Mouse (Mus musculus): ENCODE data around the gene Arpc2. TPM values are rescaled to one million over a fixed set of nuclear protein-coding genes. Genes with fewer than 3 reads are reported as not detected.
A peak's percentile ranks its signal among the peaks of the same experiment; 100 is the strongest.

Arpc2 gene
- polyA plus RNA-seq, 1 experiment from 2014 or later: 316 TPM

- no peak overlapping the region for H3K4me2 ChIP-seq
- no peaks in the 10 kb centered on the region for H3K36me3 ChIP-seq (ENCODE audit: control insufficient read depth, insufficient read depth, low read length)
- ATAC-seq (ENCODE audit: low FRiP score) (no peak), DNase-seq (ENCODE audit: low spot score, missing footprints) (no peak)
- no CpG with 5 or more reads among the region's 1 CpGs for WGBS
- no peaks in the 10 kb centered on the region for H3K27me3 ChIP-seq (ENCODE audit: control insufficient read depth, insufficient read depth, low read length)
- no peak overlapping the region for H3K27ac ChIP-seq (ENCODE audit: low read depth, low read length)
- H3K4me1 ChIP-seq (ENCODE audit: control insufficient read depth, insufficient read depth, low read length): no peaks in the 10 kb centered on the region
- H3K9me3 ChIP-seq (ENCODE audit: control insufficient read depth, low read length): no peaks in the 10 kb centered on the region
- no peak overlapping the region for H3K4me3 ChIP-seq (ENCODE audit: low read depth, low read length)
- no peak overlapping the region for H3K9ac ChIP-seq (ENCODE audit: low read length)
Measured at GRCm38 (mm10) chr1:74230992-74231391, 4.9 kb upstream of the Arpc2 start.

GRCm38 (mm10) chr1:74236590-74237317, 870 bp downstream of the Arpc2 start:
- peak; percentile 91 for DNase-seq (ENCODE audit: low spot score, missing footprints)
- no peaks in the 10 kb centered on the region for H3K27me3 ChIP-seq (ENCODE audit: control insufficient read depth, insufficient read depth, low read length)
- peak overlapping the region; percentile 98 for H3K4me3 ChIP-seq (ENCODE audit: low read depth, low read length)
- under 1% methylated on average over 44 of the region's 57 CpGs for WGBS
- peak overlapping the region; percentile 59 for H3K4me2 ChIP-seq
- H3K9me3 ChIP-seq (ENCODE audit: control insufficient read depth, low read length): no peaks in the 10 kb centered on the region
- ATAC-seq (ENCODE audit: low FRiP score): no peak; the same call in 1 of the 2 replicates
- H3K27ac ChIP-seq (ENCODE audit: low read depth, low read length): peak overlapping the region; percentile 73
- H3K9ac ChIP-seq (ENCODE audit: low read length): peak overlapping the region; percentile 96
- H3K4me1 ChIP-seq (ENCODE audit: control insufficient read depth, insufficient read depth, low read length): peaks cover 23% of the 10 kb centered on the region
- no peaks in the 10 kb centered on the region for H3K36me3 ChIP-seq (ENCODE audit: control insufficient read depth, insufficient read depth, low read length)

GRCm38 (mm10) chr1:74237671-74238070, 1.8 kb downstream of the Arpc2 start:
- peak overlapping the region; percentile 59 for H3K4me2 ChIP-seq
- peaks cover 23% of the 10 kb centered on the region for H3K4me1 ChIP-seq (ENCODE audit: control insufficient read depth, insufficient read depth, low read length)
- WGBS: 48% methylated on average over 5 of the region's 5 CpGs
- no peak for DNase-seq (ENCODE audit: low spot score, missing footprints)
- ATAC-seq (ENCODE audit: low FRiP score): no peak
- H3K27me3 ChIP-seq (ENCODE audit: control insufficient read depth, insufficient read depth, low read length): no peaks in the 10 kb centered on the region
- no peaks in the 10 kb centered on the region for H3K9me3 ChIP-seq (ENCODE audit: control insufficient read depth, low read length)
- no peaks in the 10 kb centered on the region for H3K36me3 ChIP-seq (ENCODE audit: control insufficient read depth, insufficient read depth, low read length)
- peak overlapping the region; percentile 96; the same call in 1 of the 2 replicates for H3K9ac ChIP-seq (ENCODE audit: low read length)
- peak overlapping the region; percentile 98 for H3K4me3 ChIP-seq (ENCODE audit: low read depth, low read length)
- H3K27ac ChIP-seq (ENCODE audit: low read depth, low read length): no peak overlapping the region

DNA sequence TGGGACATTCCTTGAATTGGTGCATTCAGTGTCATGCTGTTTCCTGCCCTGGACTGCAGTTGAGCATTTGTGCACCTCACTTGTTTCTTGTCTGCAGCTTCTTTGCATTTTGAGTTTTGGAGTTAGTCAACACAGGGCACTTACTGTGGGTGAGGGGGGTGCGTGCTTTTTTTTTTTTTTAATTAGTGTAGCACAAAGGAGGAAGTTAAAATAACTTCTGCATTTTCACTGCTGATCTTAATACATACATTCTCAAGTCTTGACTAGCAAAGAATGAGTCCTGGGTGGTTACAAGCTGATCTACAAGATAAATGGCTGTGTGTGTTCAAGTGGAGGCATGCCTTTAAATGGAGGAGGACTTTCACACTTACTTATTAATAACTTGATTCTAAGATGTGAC, 2.3 kb downstream of the Arpc2 start:
- ATAC-seq (ENCODE audit: low FRiP score): no peak
- H3K4me3 ChIP-seq (ENCODE audit: low read depth, low read length): peak overlapping the region; percentile 98
- H3K27ac ChIP-seq (ENCODE audit: low read depth, low read length): no peak overlapping the region
- no peaks in the 10 kb centered on the region for H3K9me3 ChIP-seq (ENCODE audit: control insufficient read depth, low read length)
- H3K4me1 ChIP-seq (ENCODE audit: control insufficient read depth, insufficient read depth, low read length): peaks cover 23% of the 10 kb centered on the region
- H3K4me2 ChIP-seq: peak overlapping the region; percentile 59
- H3K36me3 ChIP-seq (ENCODE audit: control insufficient read depth, insufficient read depth, low read length): no peaks in the 10 kb centered on the region
- DNase-seq (ENCODE audit: low spot score, missing footprints): peak; percentile 70
- no peaks in the 10 kb centered on the region for H3K27me3 ChIP-seq (ENCODE audit: control insufficient read depth, insufficient read depth, low read length)
- 84% methylated on average over 1 of the region's 1 CpGs for WGBS
- peak overlapping the region; percentile 96; the same call in 1 of the 2 replicates for H3K9ac ChIP-seq (ENCODE audit: low read length)

- no peaks in the 10 kb centered on the region for H3K9me3 ChIP-seq (ENCODE audit: control insufficient read depth, low read length)
- H3K4me2 ChIP-seq: no peak overlapping the region
- WGBS: 71% methylated on average over 7 of the region's 7 CpGs
- no peak overlapping the region for H3K27ac ChIP-seq (ENCODE audit: low read depth, low read length)
- H3K9ac ChIP-seq (ENCODE audit: low read length): no peak overlapping the region
- H3K4me3 ChIP-seq (ENCODE audit: low read depth, low read length): no peak overlapping the region
- H3K27me3 ChIP-seq (ENCODE audit: control insufficient read depth, insufficient read depth, low read length): no peaks in the 10 kb centered on the region
- ATAC-seq (ENCODE audit: low FRiP score): no peak
- no peak for DNase-seq (ENCODE audit: low spot score, missing footprints)
- no peaks in the 10 kb centered on the region for H3K36me3 ChIP-seq (ENCODE audit: control insufficient read depth, insufficient read depth, low read length)
- peaks cover 23% of the 10 kb centered on the region for H3K4me1 ChIP-seq (ENCODE audit: control insufficient read depth, insufficient read depth, low read length)
Measured at GRCm38 (mm10) chr1:74239162-74239561, 3.3 kb downstream of the Arpc2 start.

DNA sequence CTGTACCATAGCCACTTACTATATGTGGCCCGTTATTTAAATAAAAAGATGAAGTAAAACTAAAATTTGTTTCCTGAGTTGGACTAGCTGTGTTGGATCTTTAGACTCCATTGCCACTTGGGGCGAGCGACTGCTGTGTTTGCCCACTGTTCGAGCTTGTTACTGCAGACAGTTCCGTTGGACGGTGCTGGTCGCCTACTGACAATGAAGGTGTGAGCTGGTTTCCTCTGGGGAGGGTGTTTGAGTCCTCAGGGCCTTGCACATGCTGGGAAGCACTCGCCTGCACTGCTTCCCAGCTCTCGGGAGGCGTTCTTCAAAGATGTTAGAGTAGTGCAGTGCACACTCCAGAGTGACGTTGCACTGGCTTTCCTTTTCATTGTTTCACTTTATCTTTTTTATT, 3.7 kb downstream of the Arpc2 start:
- DNase-seq (ENCODE audit: low spot score, missing footprints) (peak; percentile 45), ATAC-seq (ENCODE audit: low FRiP score) (no peak)
- no peak overlapping the region for H3K27ac ChIP-seq (ENCODE audit: low read depth, low read length)
- H3K36me3 ChIP-seq (ENCODE audit: control insufficient read depth, insufficient read depth, low read length): no peaks in the 10 kb centered on the region
- H3K9me3 ChIP-seq (ENCODE audit: control insufficient read depth, low read length): no peaks in the 10 kb centered on the region
- 76% methylated on average over 11 of the region's 11 CpGs for WGBS
- H3K9ac ChIP-seq (ENCODE audit: low read length): no peak overlapping the region
- no peak overlapping the region for H3K4me2 ChIP-seq
- H3K4me3 ChIP-seq (ENCODE audit: low read depth, low read length): no peak overlapping the region
- H3K4me1 ChIP-seq (ENCODE audit: control insufficient read depth, insufficient read depth, low read length): peaks cover 23% of the 10 kb centered on the region
- no peaks in the 10 kb centered on the region for H3K27me3 ChIP-seq (ENCODE audit: control insufficient read depth, insufficient read depth, low read length)

- H3K27me3 ChIP-seq (ENCODE audit: control insufficient read depth, insufficient read depth, low read length): no peaks in the 10 kb centered on the region
- H3K4me1 ChIP-seq (ENCODE audit: control insufficient read depth, insufficient read depth, low read length): peaks cover 23% of the 10 kb centered on the region
- no peak overlapping the region; the same call in 1 of the 2 replicates for H3K27ac ChIP-seq (ENCODE audit: low read depth, low read length)
- H3K36me3 ChIP-seq (ENCODE audit: control insufficient read depth, insufficient read depth, low read length): no peaks in the 10 kb centered on the region
- 81% methylated on average over 6 of the region's 6 CpGs for WGBS
- H3K9me3 ChIP-seq (ENCODE audit: control insufficient read depth, low read length): no peaks in the 10 kb centered on the region
- no peak overlapping the region for H3K4me3 ChIP-seq (ENCODE audit: low read depth, low read length)
- no peak overlapping the region for H3K4me2 ChIP-seq
- ATAC-seq (ENCODE audit: low FRiP score): no peak
- DNase-seq (ENCODE audit: low spot score, missing footprints): peak; percentile 59
- H3K9ac ChIP-seq (ENCODE audit: low read length): no peak overlapping the region
Measured at GRCm38 (mm10) chr1:74240311-74240710, 4.4 kb downstream of the Arpc2 start.

- no peaks in the 10 kb centered on the region for H3K36me3 ChIP-seq (ENCODE audit: control insufficient read depth, insufficient read depth, low read length)
- H3K27me3 ChIP-seq (ENCODE audit: control insufficient read depth, insufficient read depth, low read length): no peaks in the 10 kb centered on the region
- WGBS: 93% methylated on average over 4 of the region's 4 CpGs
- no peaks in the 10 kb centered on the region for H3K9me3 ChIP-seq (ENCODE audit: control insufficient read depth, low read length)
- no peak overlapping the region for H3K9ac ChIP-seq (ENCODE audit: low read length)
- no peak for ATAC-seq (ENCODE audit: low FRiP score)
- H3K4me1 ChIP-seq (ENCODE audit: control insufficient read depth, insufficient read depth, low read length): peaks cover 23% of the 10 kb centered on the region
- H3K4me3 ChIP-seq (ENCODE audit: low read depth, low read length): no peak overlapping the region
- DNase-seq (ENCODE audit: low spot score, missing footprints): peak; percentile 37
- H3K4me2 ChIP-seq: no peak overlapping the region
- H3K27ac ChIP-seq (ENCODE audit: low read depth, low read length): no peak overlapping the region
Measured at GRCm38 (mm10) chr1:74240832-74241231, 4.9 kb downstream of the Arpc2 start.

DNA sequence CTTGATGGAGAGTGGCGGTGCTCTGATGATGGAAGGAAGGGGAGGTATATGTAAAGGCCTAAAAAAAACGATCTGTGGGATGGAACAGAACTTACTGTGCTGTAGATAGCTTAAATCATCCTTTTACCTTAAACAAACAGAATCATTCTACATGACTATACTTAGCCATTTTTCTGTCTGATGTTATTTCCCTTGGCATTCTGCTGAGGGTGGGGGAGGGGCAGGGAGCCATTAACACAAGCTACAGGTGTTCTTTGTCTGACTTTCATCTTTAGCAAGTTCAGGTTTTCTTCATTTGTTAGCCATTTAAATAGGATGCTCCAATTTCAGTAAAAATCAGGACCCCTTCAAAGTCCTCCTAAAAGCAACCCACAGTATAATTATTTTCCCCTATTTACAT, 9.6 kb downstream of the Arpc2 start:
- Histone ChIP-seq H3K36me3 (ENCODE audit: control insufficient read depth, insufficient read depth, low read length) (peaks cover 5% of the 10 kb centered on the region; the same call in 1 of the 2 replicates), H3K27ac (ENCODE audit: low read depth, low read length) (no peak overlapping the region), H3K4me3 (ENCODE audit: low read depth, low read length) (no peak overlapping the region), H3K4me1 (ENCODE audit: control insufficient read depth, insufficient read depth, low read length) (no peaks in the 10 kb centered on the region), H3K9me3 (ENCODE audit: control insufficient read depth, low read length) (no peaks in the 10 kb centered on the region), H3K4me2 (no peak overlapping the region), H3K27me3 (ENCODE audit: control insufficient read depth, insufficient read depth, low read length) (no peaks in the 10 kb centered on the region), H3K9ac (ENCODE audit: low read length) (no peak overlapping the region)
- ATAC-seq (ENCODE audit: low FRiP score) (no peak), DNase-seq (ENCODE audit: low spot score, missing footprints) (peak; percentile 44)
- 89% methylated on average over 2 of the region's 2 CpGs for WGBS

Data from midbrain, embryonic 11.5 days (tissue).